Mouse (Mus musculus) layer of hippocampus, adult 18-20 months (tissue): ENCODE results near the gene Pink1. TPM values are rescaled to one million over a fixed set of nuclear protein-coding genes. Genes with fewer than 3 reads are reported as not detected.

Experiments used
- DNase-seq, 2 experiments: peaks; one replicate each; pipeline ENCODE4 v3.0.0; 2022; ENCODE audit warnings: low spot score in 2 of 2
- total RNA-seq, 2 experiments: library from RNA; stranded (reverse); gene quantifications; 2 replicates each; pipeline ENCODE4 v1.2.3; 2021

Pink1 gene
- total RNA-seq, 2 experiments from 2014 or later, result 309 to 311 TPM

DNA sequence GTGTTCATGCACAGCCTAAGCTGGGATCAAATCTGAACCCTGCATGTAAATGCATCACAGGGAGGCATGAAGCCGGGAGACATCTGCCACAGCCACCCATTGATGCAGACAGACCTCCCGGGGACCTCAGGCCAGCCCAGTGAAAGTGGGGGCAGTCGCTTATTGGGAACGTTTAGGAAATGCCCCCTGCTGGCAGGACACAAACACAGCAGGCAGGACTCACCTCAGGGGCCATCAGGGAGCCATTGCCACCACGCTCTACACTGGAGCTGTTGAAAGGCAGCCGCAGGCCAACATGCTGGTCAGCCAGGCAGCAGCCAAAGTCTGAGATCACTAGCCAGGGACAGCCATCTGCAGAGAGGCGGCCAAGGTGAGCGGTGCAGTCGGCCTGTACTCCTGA is 10.3 kb downstream of the Pink1 start:
- DNase-seq, result peak in 1 of 2 experiments; percentile 7

GRCm38 (mm10) chr4:138313795-138314194 is 12.3 kb downstream of the Pink1 start:
- peak in 1 of 2 experiments; percentile 3 for DNase-seq

GRCm38 (mm10) chr4:138313021-138313420 is 13.1 kb downstream of the Pink1 start:
- DNase-seq, result peak in 1 of 2 experiments; percentile 3

- DNase-seq, result no peak
Observed at GRCm38 (mm10) chr4:138312105-138312504, 14.0 kb downstream of the Pink1 start.

- peak in 1 of 2 experiments; percentile 40 for DNase-seq
Observed at GRCm38 (mm10) chr4:138311595-138311994, 14.5 kb downstream of the Pink1 start.

DNA sequence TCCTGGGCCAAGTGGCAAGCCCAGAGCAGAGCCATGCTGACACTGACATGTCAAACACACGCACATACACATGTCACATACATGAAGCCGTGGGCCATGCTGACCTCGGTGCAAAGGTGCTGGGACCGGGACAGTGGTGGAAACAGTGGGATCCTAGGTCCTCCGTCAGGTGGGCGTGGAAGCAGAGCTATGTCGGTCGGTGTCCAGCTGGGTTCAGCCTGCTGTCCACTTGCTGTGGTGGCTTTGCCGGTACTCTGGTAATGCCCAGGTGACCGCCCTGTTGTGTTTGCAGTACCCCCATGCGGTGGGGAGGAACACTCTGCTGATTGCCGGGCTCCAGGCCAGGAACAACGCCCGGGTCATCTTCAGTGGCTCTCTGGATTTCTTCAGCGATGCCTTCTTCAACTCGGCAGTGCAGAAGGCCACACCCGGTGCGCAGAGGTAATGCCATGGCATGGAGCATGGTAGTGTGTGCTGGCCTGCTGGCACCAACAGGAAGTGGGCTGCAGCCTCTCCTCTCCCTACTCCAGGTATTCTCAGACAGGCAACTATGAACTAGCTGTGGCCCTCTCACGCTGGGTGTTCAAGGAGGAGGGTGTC is 15.7 kb downstream of the Pink1 start:
- no peak for DNase-seq

DNA sequence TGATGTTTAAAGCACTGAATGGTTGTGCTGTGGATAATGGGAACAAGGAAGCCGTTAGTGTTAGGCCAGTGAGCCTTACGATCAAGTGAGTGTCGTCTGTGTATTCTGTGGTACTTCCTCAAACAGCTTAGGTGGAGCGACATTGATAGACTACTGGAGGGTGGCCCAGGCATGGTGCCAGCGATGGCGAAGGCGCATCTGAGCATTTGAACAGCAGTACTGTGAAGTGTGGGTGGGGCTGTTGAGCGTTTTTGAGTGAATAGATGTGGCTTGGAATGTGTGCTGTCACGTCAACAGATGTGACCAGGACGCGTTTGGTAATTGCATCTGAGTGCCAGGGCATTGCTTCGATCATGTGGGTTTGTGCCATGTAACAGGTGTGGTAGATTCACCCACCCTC is 18.4 kb downstream of the Pink1 start:
- DNase-seq, result peak in 1 of 2 experiments; percentile 54

DNA sequence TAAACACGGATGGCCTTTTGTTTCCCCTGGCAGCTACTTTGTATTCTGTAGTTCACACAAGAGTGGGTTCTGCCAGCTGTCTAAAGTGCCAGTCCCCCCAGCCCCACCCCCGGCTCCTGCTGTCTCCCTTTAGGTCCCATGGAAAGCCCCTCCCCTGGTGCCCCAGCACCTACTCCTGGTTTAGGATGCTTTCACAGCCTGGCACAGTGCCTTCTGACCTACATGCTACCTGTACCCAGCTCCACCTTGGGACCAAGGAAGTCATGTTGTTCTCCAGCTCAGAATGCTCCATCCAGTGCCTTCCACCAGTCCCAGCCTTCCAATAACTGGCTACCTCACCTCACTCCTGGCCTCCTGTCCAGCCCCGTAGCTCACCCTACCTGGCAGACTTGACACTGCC is 19.1 kb downstream of the Pink1 start:
- DNase-seq, result no peak

GRCm38 (mm10) chr4:138304340-138305104 is 21.6 kb downstream of the Pink1 start, which contains the start of gene Ddost:
TSS of gene Ddost (plus strand) at chr4:138304730.
- DNase-seq, result peak; percentile 98 to 99

DNA sequence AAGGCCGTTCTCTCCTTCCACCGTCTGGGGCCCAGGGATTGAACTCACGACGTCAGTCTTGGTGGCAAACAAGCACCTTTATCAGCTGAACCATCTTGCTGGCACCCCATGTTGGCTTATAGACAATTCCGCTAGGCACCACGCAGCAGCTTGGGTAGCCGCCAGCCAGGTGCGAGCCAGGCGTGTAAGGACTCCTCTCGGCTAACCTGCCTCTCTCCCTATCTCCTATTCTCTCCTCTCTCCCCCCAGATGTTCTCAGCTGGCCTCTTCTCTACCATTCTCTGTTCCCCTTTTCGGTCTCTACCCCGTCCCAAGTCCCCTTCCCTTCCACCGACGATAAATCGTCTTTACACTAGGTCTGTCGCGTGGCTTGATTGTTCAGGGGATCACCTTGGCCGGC is 22.4 kb downstream of the Pink1 start:
- no peak for DNase-seq

GRCm38 (mm10) chr4:138303011-138303410 is 23.1 kb downstream of the Pink1 start:
- DNase-seq, result no peak

DNA sequence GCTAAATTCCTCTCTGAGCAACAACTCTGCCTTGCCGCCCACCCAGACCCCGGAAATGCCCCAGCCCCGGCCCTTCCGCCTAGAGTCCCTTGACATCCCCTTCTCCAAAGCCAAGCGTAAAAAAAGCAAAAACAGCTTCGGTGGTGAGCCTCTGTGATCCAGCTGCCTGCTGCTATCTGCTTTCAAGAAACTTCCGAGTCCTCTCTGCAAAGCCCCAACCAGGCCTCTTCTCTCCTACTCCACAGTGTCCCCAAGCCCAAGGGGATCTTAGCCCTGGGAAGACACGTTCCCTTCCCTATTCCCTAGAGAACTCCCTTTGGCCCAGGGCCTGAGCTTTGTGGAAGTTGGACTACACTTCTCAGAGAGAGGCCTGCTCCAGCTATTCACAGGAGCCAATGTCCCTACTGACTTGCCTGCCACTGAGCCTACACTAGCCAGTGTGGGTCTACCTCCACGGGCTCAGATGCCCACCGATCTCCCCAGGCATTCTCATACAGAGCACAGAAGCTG is 24.8 kb downstream of the Pink1 start:
- DNase-seq, result no peak

DNA sequence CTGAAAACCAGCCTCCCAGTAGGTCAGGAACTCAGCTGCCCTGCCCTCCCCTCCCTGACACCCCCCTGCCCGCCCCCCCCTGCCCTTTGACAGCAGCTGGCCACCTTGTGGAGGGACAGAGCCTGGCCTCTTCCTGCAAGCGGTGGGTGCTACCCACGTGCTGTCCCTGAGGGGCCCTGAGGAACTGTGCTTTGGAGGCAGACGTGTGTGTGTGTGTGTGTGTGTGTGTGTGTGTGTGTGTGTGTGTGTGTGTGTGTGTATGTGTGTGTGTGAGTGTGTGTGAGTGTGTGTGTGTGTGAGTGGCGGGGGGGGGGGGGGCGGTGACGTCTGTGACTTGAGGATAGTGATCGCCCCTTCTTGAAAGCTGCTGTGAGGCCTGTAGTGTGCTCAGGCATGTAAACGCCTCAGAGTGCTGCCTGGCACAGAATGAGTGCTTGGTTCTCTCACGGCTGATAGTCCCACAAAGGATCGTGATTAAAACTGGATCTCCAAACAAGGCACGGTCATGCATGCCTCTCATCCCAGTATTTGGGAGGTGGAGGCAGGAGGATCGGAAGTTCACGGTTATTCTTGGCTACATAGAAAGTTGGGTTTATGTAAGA is 32.1 kb downstream of the Pink1 start:
- DNase-seq, result no peak

GRCm38 (mm10) chr4:138293261-138293948 is 32.7 kb downstream of the Pink1 start:
- DNase-seq, result no peak

DNA sequence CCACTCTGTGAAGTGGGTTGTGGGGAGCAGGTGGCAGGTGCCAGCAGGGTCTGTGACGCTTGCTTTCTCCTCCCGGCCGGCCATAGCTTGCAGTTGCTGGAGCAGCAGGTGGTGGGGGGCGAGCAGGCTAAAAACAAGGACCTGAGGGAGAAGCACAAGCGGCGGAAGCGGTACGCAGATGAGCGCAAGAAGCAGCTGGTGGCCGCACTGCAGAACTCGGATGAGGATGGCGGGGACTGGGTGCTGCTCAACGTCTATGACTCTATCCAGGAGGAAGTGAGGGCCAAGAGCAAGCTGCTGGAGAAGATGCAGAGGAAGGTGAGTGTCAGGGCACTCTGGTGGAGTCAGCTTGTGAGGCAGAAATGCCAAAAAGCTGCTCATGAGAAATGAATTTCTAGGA is 34.1 kb downstream of the Pink1 start:
- DNase-seq, result no peak

DNA sequence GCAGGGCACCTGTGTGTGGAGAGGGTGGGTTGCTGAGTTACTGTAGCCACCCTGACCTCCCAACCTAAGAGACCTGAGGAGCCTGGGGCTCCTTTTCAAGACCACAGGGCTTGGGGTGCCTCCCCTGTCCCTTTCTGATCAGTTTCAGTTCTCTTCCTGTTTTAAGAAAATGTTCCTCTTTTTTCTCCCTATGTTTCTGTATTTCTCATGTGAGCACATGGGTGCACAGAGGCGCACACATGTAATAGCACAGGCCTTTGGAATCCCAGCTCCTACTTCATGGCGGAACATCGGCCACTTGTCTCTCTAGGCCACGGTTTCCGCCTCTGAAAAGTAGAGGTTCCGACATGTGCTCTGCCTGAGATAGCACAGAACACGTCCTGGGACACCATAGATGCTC is 37.4 kb downstream of the Pink1 start:
- no peak for DNase-seq

DNA sequence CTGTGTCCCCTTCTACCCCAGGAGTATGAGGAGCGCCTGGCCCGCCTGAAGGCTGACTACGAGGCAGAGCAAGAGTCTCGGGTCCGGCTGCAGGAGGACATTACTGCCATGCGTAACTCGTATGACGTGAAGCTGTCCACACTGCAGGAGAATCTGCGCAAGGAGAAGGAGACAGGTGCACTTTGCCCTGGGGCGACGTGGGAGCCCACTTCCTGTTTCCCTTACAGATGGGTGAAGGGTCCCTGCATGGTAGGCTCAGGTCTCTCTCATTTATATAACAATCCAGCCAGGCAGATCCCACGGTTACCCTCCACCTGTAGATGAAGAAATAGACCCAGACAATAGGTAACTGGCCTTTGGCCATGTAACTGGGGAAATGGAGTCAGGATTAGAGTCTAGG is 39.7 kb downstream of the Pink1 start:
- DNase-seq, result no peak

- DNase-seq, result peak; percentile 49 to 84
Observed at GRCm38 (mm10) chr4:138282834-138283233, 43.3 kb downstream of the Pink1 start.

- DNase-seq, result peak in 1 of 2 experiments; percentile 41
Observed at GRCm38 (mm10) chr4:138278346-138278745, 47.8 kb downstream of the Pink1 start.

- peak; percentile 62 to 79 for DNase-seq
Observed at GRCm38 (mm10) chr4:138272011-138272997, 53.8 kb downstream of the Pink1 start.
